Mouse (Mus musculus) Patski (cell line): ENCODE measurements around the gene Bpnt1. TPM values are rescaled to one million over a fixed set of nuclear protein-coding genes. Genes with fewer than 3 reads are reported as not detected.

Source experiments
- ATAC-seq: fragments of 100-300 bp; one replicate; pipeline ENCODE4 v1.8.0; 2021
- CTCF ChIA-PET: fragments of 350-600 bp; sonication (Branson Sonifier 250); formaldehyde crosslinking; loops from one replicate; lab custom pipeline; 2022; ENCODE audit warnings: inconsistent platforms; lab: Charles Lee
- POLR2A ChIA-PET: fragments of 350-600 bp; sonication (Branson Sonifier 250); formaldehyde crosslinking; loops from one replicate; lab custom pipeline; 2022; ENCODE audit warnings: antibody characterized with exemption, inconsistent platforms; lab: Charles Lee
- DNase-seq: peaks from one replicate; pipeline ENCODE4 v3.0.0-alpha.2; 2011; ENCODE audit warnings: low read depth, low spot score
- H3K27me3 ChIP-seq: fragments of 371-371 bp; one replicate; pipeline ENCODE4 v1.5.1; 2021
- CTCF ChIP-seq: fragments of 100-300 bp; IDR thresholded peaks from one replicate; pipeline ENCODE4 v1.5.1; 2021
- in situ Hi-C: fragments of 300-500 bp; cut with MboI; formaldehyde crosslinking; loops from 3 replicates; pipeline ENCODE4 v1.11.1; 2018; ENCODE audit warnings: low pct_unique_long_range_greater_than_20kb, mixed read lengths
- polyA plus RNA-seq: library from polyadenylated mRNA; unstranded; gene quantifications from one replicate; pipeline ENCODE4 v1.2.3, GENCODE M21; 2021

Gene Bpnt1
- polyA plus RNA-seq = 72.8 TPM

DNA sequence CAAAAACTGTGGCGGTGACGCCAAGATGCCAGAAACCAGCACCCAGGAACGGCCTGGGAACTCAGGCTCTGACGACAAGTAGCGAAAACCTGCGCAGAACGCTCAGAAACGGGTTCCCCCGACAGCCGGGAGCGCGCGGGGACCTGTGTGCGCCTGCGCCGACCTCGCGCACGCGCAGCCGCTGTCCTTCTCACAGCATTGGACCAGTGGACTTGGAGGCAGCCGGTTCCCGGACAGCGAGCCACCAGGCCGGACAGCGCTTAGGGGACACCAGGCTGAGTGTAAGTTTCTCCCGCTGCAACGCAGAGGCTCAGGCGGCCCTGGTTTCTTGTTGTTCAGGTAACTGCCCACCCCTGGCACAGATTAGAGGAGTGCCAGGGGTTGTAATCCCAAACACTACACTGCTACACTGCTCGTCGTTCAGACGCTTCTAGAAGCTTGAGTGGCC is at the start of gene Bpnt1:
TSS of gene Bpnt1 (plus strand) at position 167 of the 448 bp plus-strand sequence.
- DNase-seq (peak; percentile 50), ATAC-seq (peak; percentile 75)
- POLR2A ChIA-PET = interaction anchor here (1.1 kb wide), 1 partner anchor 30 kb away, joined by 3 read pairs; no protein-coding TSS in a partner anchor
- no peak for TF ChIP-seq CTCF
- CTCF ChIA-PET = interaction anchor here (1.5 kb wide), 1 partner anchor 14 kb away, joined by 6 read pairs; no protein-coding TSS in a partner anchor
- H3K27me3 ChIP-seq = no peaks in the 10 kb centered on the region
- in situ Hi-C loops = no loop called here

GRCm38 (mm10) chr1:185282846-185283245 is 49.1 kb upstream of the Bpnt1 start:
- DNase-seq (no peak), ATAC-seq (no peak)
- ChIA-PET CTCF (interaction anchor here (1.4 kb wide), 1 partner anchor 17 kb away, joined by 3 read pairs; no protein-coding TSS in a partner anchor), POLR2A (interaction anchor here (0.6 to 1.6 kb wide), 2 partner anchors 11 to 25 kb away, joined by 3 to 4 read pairs; no protein-coding TSS in a partner anchor)
- H3K27me3 ChIP-seq = no peaks in the 10 kb centered on the region
- in situ Hi-C loops = no loop called here
- no peak for TF ChIP-seq CTCF

DNA sequence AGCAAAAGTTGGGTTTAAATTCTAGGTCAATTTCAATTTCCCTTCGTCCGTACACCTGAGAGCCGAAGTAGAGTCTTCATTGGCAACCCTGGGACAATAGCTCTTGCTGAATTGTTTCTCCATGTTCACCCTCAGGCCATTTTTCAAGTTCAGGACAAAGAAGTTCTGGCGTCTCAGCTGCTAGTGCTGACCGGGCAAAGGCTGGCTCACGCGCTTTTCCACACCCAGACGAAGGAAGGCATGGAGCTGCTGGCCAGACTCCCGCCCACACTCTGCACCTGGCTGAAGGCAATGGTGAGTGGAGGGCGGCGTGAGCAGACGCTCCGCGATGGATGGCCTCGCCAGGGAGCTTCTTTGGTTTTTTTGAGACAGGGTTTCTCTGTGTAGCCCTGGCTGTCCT is 48.7 kb upstream of the Bpnt1 start:
- in situ Hi-C loops = no loop called here
- CTCF ChIA-PET = interaction anchor here (1.0 to 1.4 kb wide), 2 partner anchors 11 to 17 kb away, joined by 3 to 4 read pairs; no protein-coding TSS in a partner anchor
- no peak for DNase-seq
- ATAC-seq = no peak
- no peaks in the 10 kb centered on the region for H3K27me3 ChIP-seq
- POLR2A ChIA-PET = interaction anchor here (0.6 to 1.6 kb wide), 2 partner anchors 10 to 25 kb away, joined by 3 to 4 read pairs; no protein-coding TSS in a partner anchor
- TF ChIP-seq CTCF = no peak

DNA sequence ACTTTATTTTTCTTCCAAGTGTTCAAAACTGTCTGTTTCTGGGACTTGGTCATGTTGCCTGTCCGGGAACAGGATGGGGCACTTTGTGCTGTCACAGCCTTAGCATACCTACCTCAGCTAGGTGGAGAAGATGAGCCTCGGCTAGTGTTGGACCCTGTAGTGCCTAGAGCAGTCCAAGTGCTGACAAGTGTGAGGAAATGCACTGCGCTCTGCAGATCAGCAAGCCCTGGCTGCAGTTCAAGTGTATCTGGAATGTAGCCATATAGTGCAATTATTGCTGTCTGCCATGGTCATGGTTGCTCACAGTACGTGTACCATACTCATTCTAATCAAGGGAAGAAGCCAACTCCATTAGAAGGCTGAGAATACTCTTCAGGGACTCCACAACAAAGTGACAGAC is 47.2 kb upstream of the Bpnt1 start:
- ATAC-seq = peak; percentile 35

DNA sequence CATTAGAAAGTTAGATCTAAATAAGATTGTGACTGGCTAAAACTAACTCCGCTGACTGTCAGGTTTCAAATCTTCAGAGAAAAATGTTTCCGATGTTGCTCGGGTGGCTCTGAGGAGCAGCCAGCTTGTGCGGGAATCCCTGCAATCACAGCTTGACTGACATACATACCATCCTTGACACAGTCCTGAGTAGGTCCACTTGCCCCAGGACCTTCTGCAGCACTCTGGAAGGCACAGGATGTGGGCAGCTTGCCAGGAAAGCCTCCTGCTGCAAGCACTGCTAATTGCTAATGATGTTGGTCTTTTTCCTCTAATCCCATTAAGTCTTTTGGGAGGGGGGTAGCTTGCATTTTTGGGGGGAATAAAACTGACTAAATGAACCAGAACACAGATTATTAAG is 46.8 kb upstream of the Bpnt1 start:
- ATAC-seq (no peak), DNase-seq (no peak)
- in situ Hi-C loops = no loop called here
- ChIA-PET CTCF (no interaction called here), POLR2A (no interaction called here)
- H3K27me3 ChIP-seq = no peaks in the 10 kb centered on the region
- TF ChIP-seq CTCF = no peak

More for the DNA sequence above, 47.2 kb upstream of the Bpnt1 start:
- no peaks in the 10 kb centered on the region for H3K27me3 ChIP-seq
- DNase-seq = no peak
- no peak for TF ChIP-seq CTCF
- POLR2A ChIA-PET = no interaction called here
- in situ Hi-C loops = no loop called here
- CTCF ChIA-PET = no interaction called here

DNA sequence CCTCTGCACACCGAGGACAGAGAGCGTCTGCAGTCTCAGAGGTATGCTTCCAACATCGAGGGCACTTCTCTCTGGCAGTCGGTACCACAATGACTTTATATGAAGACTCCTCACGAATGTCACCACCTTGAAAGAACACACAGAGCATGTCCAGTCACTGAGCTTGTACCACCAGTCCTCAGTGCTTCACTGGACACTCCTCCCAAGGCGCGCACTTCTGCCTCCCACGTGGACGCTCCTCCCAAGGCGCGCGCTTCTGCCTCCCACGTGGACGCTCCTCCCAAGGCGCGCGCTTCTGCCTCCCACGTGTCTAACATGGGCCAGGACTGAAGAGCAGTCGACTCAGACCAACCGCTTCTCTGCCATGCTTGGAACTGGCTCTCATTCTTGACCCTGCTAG is 44.9 kb upstream of the Bpnt1 start:
- POLR2A ChIA-PET = interaction anchor here (0.6 kb wide), 1 partner anchor 91 kb away, joined by 3 read pairs; no protein-coding TSS in a partner anchor
- no peak for TF ChIP-seq CTCF
- CTCF ChIA-PET = interaction anchor here (1.3 kb wide), 1 partner anchor 64 kb away, joined by 3 read pairs; no protein-coding TSS in a partner anchor
- DNase-seq (no peak), ATAC-seq (no peak)
- no peaks in the 10 kb centered on the region for H3K27me3 ChIP-seq
- in situ Hi-C loops = no loop called here

- DNase-seq = no peak
- TF ChIP-seq CTCF = no peak
- in situ Hi-C loops = no loop called here
- CTCF ChIA-PET = no interaction called here
- POLR2A ChIA-PET = no interaction called here
- H3K27me3 ChIP-seq = no peaks in the 10 kb centered on the region
- no peak for ATAC-seq
Observed at GRCm38 (mm10) chr1:185289231-185289630, 42.7 kb upstream of the Bpnt1 start.

DNA sequence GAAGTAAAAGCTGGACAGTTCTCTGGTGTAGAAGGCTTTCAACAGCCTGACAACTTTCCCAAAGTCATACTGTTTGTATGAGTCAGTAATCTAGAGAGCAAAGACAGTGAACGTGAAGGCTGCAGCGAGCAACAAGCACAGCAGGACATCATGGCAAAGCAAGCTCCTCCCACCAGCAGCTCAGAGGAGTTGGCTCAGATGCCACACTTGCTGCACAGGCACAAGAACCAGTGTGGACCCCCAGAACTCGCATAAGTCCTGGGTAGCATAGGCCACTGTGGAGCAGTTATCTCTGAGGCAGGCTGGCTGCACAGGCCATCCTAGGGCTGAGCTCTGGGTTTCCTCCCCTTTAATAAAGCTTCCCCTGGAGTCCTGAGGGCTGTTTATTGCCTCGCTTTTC is 40.6 kb upstream of the Bpnt1 start:
- ChIA-PET POLR2A (interaction anchor here (1.8 kb wide), 1 partner anchor 10 kb away, joined by 4 read pairs; no protein-coding TSS in a partner anchor), CTCF (interaction anchor here (1.1 to 1.5 kb wide), 2 partner anchors 11 to 25 kb away, joined by 3 read pairs; no protein-coding TSS in a partner anchor)
- ATAC-seq = no peak
- TF ChIP-seq CTCF = no peak
- no peak for DNase-seq
- H3K27me3 ChIP-seq = no peaks in the 10 kb centered on the region
- in situ Hi-C loops = no loop called here

- no peak for TF ChIP-seq CTCF
- DNase-seq = no peak
- no peaks in the 10 kb centered on the region for H3K27me3 ChIP-seq
- no peak for ATAC-seq
- ChIA-PET POLR2A (interaction anchor here (1.2 to 1.8 kb wide), 2 partner anchors 8 to 9 kb away, joined by 3 to 4 read pairs; no protein-coding TSS in a partner anchor), CTCF (no interaction called here)
- in situ Hi-C loops = no loop called here
Observed at GRCm38 (mm10) chr1:185292646-185293360, 39.1 kb upstream of the Bpnt1 start.

DNA sequence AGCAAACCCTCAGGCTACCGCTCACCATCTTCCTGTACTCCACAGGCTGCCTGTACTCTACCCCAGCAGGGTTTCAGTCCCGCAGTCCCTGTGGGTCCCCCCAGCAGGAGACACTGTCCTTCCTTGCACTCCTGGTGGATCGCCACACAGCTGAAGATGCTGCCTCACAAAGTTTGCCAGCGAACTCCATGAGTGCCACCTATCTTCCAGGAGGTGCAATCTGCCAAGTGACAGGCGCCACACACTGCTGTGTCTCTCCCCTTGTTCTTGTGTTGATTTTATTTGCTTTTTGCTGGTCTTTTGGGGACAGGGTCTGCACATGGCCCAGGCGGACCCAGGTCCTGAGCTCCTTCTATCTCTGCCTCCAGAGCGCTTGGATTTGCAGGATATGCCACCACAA is 35.1 kb upstream of the Bpnt1 start:
- DNase-seq (no peak), ATAC-seq (no peak)
- in situ Hi-C loops = no loop called here
- POLR2A ChIA-PET = no interaction called here
- TF ChIP-seq CTCF = no peak
- H3K27me3 ChIP-seq = no peaks in the 10 kb centered on the region
- CTCF ChIA-PET = no interaction called here

DNA sequence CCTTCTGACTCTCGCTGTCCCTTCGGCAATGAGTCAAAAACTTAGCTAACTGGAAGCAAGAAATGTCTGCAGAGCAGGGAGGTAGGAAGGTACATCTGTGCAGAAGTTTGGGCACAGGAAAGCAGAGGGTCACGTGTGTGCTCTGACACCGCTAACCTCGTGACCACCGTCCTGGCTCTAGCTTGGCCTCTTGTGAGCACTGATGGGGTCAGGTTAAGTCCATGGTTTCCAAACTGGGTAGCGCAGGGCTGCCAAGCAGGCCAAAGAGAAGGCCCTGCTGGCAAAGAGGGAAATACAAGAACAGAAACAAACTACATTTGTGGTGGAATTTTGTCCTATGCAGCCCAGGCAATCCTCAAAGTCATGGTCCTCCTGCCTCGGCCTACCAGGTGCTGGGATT is 33.5 kb upstream of the Bpnt1 start:
- TF ChIP-seq CTCF = no peak
- H3K27me3 ChIP-seq = no peaks in the 10 kb centered on the region
- ATAC-seq = no peak
- in situ Hi-C loops = no loop called here
- DNase-seq = no peak
- ChIA-PET CTCF (no interaction called here), POLR2A (no interaction called here)
